Mouse (Mus musculus) lung, embryonic 14.5 days (tissue): ENCODE data around the gene Ift43. TPM values are rescaled to one million over a fixed set of nuclear protein-coding genes. Genes with fewer than 3 reads are reported as not detected.
A peak's percentile ranks its signal among the peaks of the same experiment; 100 is the strongest.

Experiments used
- ATAC-seq: fragments of 200-750 bp; cut with Nextera tagmentation; 2 replicates; pipeline ENCODE4 v1.8.0; 2017; ENCODE audit warnings: mild to moderate bottlenecking, moderate TSS enrichment, moderate library complexity; ENCODE audit not compliant: insufficient read depth
- DNase-seq: peaks from one replicate; pipeline ENCODE4 v3.0.0-alpha.2; 2015
- H3K27ac ChIP-seq: fragments of 300-500 bp; sonication (generic); 2 replicates; pipeline ENCODE4 v1.5.1; 2014; ENCODE audit warnings: low read depth, mild to moderate bottlenecking, moderate library complexity
- H3K27me3 ChIP-seq: fragments of 300-500 bp; sonication (generic); 2 replicates; pipeline ENCODE4 v1.6.1; 2014; ENCODE audit warnings: low read length, control low read depth; ENCODE audit not compliant: insufficient read depth
- H3K36me3 ChIP-seq: fragments of 300-500 bp; sonication (generic); 2 replicates; pipeline ENCODE4 v1.6.1; 2014; ENCODE audit warnings: control low read depth; ENCODE audit not compliant: insufficient read depth
- H3K4me1 ChIP-seq: fragments of 300-500 bp; sonication (generic); 2 replicates; pipeline ENCODE4 v1.6.1; 2014; ENCODE audit warnings: antibody characterized with exemption, control low read depth; ENCODE audit not compliant: insufficient read depth
- H3K4me2 ChIP-seq: fragments of 300-500 bp; sonication (generic); 2 replicates; pipeline ENCODE4 v1.6.1; 2014; ENCODE audit warnings: mild to moderate bottlenecking
- H3K4me3 ChIP-seq: fragments of 300-500 bp; sonication (generic); 2 replicates; pipeline ENCODE4 v1.5.1; 2014; ENCODE audit warnings: low read depth, low read length
- H3K9ac ChIP-seq: fragments of 300-500 bp; sonication (generic); 2 replicates; pipeline ENCODE4 v1.6.1; 2014
- H3K9me3 ChIP-seq: fragments of 300-500 bp; sonication (generic); 2 replicates; pipeline ENCODE4 v1.6.1; 2016; ENCODE audit warnings: low read depth, low read length, control low read depth
- CTCF ChIP-seq: IDR thresholded peaks from 2 replicates; pipeline ENCODE4 v1.5.1; 2016; ENCODE audit warnings: antibody characterized with exemption, low read depth
- WGBS: fragments of 180-500 bp; shearing (Covaris S2); extraction: QIAGEN DNeasy Blood & Tissue Kit; methylation state at CpG from one replicate; pipeline ENCODE4 v1.1.7; 2014; 5-methylcytosine and 5-hydroxymethylcytosine counted together
- polyA plus RNA-seq: library from polyadenylated mRNA; unstranded; fragments of >200 nt; fragmentation: Nextera tagmentation; extraction: Ambion mirVana; gene quantifications from 2 replicates; pipeline ENCODE4 v1.2.1, GENCODE M21; 2014

The Ift43 gene
- polyA plus RNA-seq, 1 experiment from 2014 or later, result 88.3 TPM

DNA sequence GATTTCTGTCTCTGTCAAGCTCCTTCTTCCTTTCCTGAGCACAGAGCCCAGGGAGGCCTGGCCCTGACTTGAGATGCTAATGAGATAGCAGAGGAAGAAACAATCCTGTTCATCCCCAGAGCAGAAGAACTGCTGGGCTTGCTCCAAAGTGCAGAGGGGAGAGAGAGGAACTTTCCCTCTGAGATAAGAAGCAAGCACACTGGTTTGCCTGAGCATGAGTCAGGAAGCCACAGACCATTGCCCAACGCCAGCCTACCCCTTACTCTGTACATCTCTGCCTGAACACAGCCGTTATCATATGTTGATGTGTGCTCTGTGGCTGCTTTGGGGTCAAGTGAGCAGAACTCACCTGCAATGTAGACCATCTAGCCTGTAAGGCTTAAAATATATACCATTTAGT, 83.9 kb downstream of the Ift43 start:
- Histone ChIP-seq H3K27ac (no peak overlapping the region), H3K36me3 (no peaks in the 10 kb centered on the region), H3K4me1 (no peaks in the 10 kb centered on the region), H3K4me2 (no peak overlapping the region), H3K4me3 (no peak overlapping the region), H3K9me3 (no peaks in the 10 kb centered on the region), H3K9ac (no peak overlapping the region), H3K27me3 (no peaks in the 10 kb centered on the region)
- ATAC-seq (no peak), DNase-seq (no peak)
- 39% methylated on average over 2 of the region's 2 CpGs for WGBS
- TF ChIP-seq CTCF, result no peak

DNA sequence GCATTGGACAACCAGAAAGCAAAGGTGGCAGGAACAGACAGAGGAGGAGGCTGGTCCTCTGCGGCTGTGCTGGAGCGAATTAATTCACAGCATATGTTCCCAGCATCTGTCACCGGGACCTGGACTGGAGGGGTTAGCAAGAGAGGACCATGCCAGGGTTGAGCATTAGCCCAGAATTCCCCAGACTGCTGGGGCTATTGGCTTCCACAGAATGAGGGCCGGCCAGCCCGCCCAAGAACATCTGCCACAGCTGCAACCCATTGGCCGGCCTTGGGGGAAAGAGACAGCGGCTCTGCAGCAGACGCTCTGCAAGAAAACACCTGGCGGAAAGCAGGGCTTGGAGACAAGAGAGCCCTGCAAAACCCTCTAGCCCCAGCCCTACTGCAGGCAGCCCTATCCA, 84.7 kb downstream of the Ift43 start:
- H3K9ac ChIP-seq, result no peak overlapping the region
- DNase-seq (peak; percentile 57), ATAC-seq (peak; percentile 67)
- no peak overlapping the region for H3K4me3 ChIP-seq
- H3K36me3 ChIP-seq, result no peaks in the 10 kb centered on the region
- no peaks in the 10 kb centered on the region for H3K4me1 ChIP-seq
- WGBS, result 40% methylated on average over 9 of the region's 9 CpGs
- no peak overlapping the region for H3K4me2 ChIP-seq
- H3K27ac ChIP-seq, result no peak overlapping the region
- TF ChIP-seq CTCF, result no peak
- no peaks in the 10 kb centered on the region for H3K9me3 ChIP-seq
- no peaks in the 10 kb centered on the region for H3K27me3 ChIP-seq

DNA sequence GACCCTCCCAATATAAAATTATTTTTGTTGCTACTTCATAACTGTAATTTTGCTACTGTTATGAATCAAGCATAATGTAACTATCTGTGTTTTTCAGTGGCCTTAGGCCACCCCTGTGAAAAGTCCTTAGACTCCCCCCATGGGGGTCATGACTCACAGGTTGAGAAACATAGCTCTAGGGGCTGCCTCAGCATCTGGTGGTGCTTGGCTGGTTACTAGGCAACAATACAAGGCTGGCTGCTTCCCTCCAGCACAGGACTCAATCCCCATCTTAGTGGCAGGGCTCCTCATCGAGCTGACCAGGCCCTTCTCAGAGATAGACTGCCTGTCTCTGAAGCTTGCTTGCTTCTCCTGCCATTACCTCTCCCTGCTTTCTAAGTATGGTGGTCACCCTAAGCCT, 86.4 kb downstream of the Ift43 start:
- Histone ChIP-seq H3K9ac (no peak overlapping the region), H3K27me3 (no peaks in the 10 kb centered on the region), H3K4me2 (no peak overlapping the region), H3K36me3 (no peaks in the 10 kb centered on the region), H3K9me3 (no peaks in the 10 kb centered on the region), H3K27ac (no peak overlapping the region), H3K4me3 (no peak overlapping the region), H3K4me1 (no peaks in the 10 kb centered on the region)
- ATAC-seq (no peak), DNase-seq (no peak)
- 20% methylated on average over 1 of the region's 1 CpGs for WGBS
- TF ChIP-seq CTCF, result no peak

DNA sequence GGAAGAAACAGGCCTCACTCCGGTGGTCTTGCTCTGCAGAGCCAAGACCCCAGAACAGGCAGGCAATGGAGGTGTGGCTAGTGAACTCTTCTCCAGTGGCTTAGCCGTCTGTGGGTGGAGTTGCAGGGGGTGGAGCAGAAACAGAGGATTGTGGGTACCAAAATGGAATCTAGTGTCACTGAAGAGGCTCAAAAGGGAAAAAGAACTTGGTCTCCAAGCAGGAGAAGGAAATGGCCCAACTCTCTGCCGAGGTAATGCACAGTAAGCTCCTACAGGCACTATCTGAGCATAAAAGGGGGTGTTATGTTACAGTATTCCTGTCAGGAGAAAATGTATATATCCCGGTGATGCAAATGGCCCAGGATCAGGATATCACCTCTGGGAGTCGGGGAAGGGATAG, 86.9 kb downstream of the Ift43 start:
- 55% methylated on average over 5 of the region's 5 CpGs for WGBS
- ATAC-seq, result no peak
- Histone ChIP-seq H3K4me3 (no peak overlapping the region), H3K27me3 (no peaks in the 10 kb centered on the region), H3K4me2 (no peak overlapping the region), H3K27ac (no peak overlapping the region), H3K4me1 (no peaks in the 10 kb centered on the region), H3K36me3 (no peaks in the 10 kb centered on the region), H3K9ac (no peak overlapping the region), H3K9me3 (no peaks in the 10 kb centered on the region)
- no peak for TF ChIP-seq CTCF
- no peak for DNase-seq

DNA sequence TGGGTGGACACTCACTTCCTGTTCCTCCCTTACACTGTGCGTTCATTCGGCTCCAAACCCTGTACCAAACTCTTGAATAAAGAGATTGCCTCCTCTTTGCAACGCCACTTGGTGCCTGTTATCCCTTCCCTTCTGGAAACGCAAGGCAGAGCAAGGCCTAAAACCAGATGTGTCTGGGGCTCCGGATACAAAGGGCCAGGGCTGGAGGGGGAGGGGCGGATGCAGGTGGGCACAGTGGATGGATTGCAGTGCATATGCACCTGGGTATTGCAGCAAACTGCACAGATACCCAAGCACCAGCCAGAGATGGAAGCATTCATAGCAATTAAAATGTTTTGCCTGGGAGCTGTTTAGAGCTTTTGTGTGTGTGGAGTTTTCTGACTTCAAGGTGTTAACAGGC, 91.0 kb downstream of the Ift43 start:
- H3K27ac ChIP-seq, result no peak overlapping the region
- TF ChIP-seq CTCF, result no peak
- no peak for ATAC-seq

DNA sequence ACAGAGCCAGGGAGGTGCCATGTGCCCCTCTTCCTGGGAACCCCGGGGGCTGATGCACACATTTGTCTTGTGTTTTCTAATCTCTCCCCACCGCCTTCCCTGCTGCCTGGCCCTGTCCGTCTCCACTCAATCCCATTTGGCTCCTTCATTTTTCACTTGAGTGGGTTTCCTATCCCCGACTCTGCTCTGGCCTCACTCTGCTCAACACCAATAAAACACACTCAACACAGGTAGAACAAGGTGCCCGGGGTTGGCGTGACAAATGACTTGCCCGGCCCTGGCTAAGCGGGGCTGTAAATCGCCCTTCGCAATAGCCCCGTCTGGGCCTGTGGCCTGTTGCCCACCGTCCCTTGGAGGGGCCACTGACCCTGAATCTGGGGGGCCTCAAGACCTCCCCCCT, 92.0 kb downstream of the Ift43 start:
- Histone ChIP-seq H3K4me1 (no peaks in the 10 kb centered on the region), H3K9me3 (no peaks in the 10 kb centered on the region), H3K27ac (no peak overlapping the region), H3K36me3 (no peaks in the 10 kb centered on the region), H3K4me2 (no peak overlapping the region), H3K27me3 (no peaks in the 10 kb centered on the region), H3K9ac (no peak overlapping the region), H3K4me3 (no peak overlapping the region)
- WGBS, result 78% methylated on average over 12 of the region's 12 CpGs
- ATAC-seq (no peak), DNase-seq (no peak)
- no peak for TF ChIP-seq CTCF

More for the DNA sequence above, 91.0 kb downstream of the Ift43 start:
- Histone ChIP-seq H3K4me1 (no peaks in the 10 kb centered on the region), H3K9ac (no peak overlapping the region), H3K9me3 (no peaks in the 10 kb centered on the region), H3K27me3 (no peaks in the 10 kb centered on the region), H3K4me3 (no peak overlapping the region), H3K4me2 (no peak overlapping the region), H3K36me3 (no peaks in the 10 kb centered on the region)
- 57% methylated on average over 6 of the region's 6 CpGs for WGBS
- DNase-seq, result no peak

DNA sequence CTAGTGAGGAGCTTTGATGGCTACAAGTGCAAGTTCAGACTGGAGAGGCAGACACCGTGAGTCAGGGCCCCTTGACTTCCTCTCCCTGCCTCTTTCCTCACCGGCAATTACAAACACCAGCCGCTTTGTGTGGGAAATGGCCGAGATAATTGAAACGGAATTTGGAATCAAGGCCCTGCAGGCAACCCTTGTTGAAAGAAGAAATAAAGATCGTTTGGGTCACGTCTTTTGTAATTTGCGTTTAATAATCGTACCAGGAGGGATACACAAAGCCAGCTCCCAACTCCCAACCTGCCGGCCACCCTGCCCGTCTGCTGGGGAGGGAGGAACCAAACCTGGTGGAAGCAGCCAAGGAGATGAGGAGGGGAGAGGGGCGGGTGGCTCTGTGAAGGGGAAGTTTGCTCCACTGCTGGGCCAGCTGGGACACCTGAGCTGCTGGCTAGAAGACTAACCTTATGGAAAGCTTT, 93.2 kb downstream of the Ift43 start:
- TF ChIP-seq CTCF, result no peak
- DNase-seq (no peak), ATAC-seq (no peak)
- H3K36me3 ChIP-seq, result no peaks in the 10 kb centered on the region
- no peaks in the 10 kb centered on the region for H3K27me3 ChIP-seq
- H3K4me1 ChIP-seq, result no peaks in the 10 kb centered on the region
- WGBS, result 20% methylated on average over 12 of the region's 12 CpGs
- no peak overlapping the region for H3K27ac ChIP-seq
- no peaks in the 10 kb centered on the region for H3K9me3 ChIP-seq
- H3K9ac ChIP-seq, result no peak overlapping the region
- H3K4me2 ChIP-seq, result peak overlapping the region; percentile 31
- no peak overlapping the region for H3K4me3 ChIP-seq

DNA sequence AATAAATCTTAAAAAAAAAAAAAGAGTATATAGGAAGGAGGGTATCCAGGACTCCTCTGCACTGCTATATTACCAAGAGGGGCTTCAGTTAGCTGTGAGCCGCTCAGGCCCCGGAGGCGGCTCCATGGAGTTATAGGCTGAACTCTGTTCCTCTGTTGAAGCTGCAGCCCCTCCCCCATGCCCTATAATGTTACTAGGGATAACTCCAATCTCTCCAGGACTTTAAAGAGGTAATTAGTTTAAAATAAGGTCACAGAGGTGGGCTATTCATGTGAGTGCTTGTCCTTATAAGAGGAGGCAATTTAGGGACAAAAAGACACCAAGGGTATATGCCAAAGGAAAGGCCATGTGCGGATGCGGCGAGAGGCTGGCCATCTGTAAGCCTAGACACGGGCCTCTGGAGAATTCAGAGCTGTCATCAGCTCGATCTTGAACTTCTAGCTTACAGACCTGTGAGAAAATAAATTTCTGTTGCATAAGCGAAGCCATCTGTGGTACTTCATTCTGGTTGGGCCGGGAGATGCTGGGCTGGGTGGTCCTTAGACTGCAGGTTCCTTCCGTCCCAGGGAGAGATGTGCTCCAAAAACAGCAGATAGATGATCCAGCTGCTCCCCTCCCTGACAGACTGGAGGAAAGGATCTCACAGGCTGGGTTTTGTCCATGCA, 94.5 kb downstream of the Ift43 start:
- Histone ChIP-seq H3K4me2 (no peak overlapping the region), H3K36me3 (no peaks in the 10 kb centered on the region), H3K4me1 (no peaks in the 10 kb centered on the region), H3K4me3 (no peak overlapping the region), H3K27me3 (no peaks in the 10 kb centered on the region), H3K9ac (no peak overlapping the region), H3K9me3 (no peaks in the 10 kb centered on the region), H3K27ac (no peak overlapping the region)
- no peak for TF ChIP-seq CTCF
- WGBS, result 50% methylated on average over 11 of the region's 11 CpGs
- no peak for ATAC-seq
- peak; percentile 40 for DNase-seq
